Mouse (Mus musculus) T-helper 2 cell (primary cell): ENCODE measurements at regions not wholly inside any gene's neighbourhood (a gene's known extent, or its start where the extent isn't known, plus 50 kb on each side); places are given as distances from the start of the nearest gene placed in this dataset.

ENCODE experiments used
- in situ Hi-C: fragments of 300-600 bp; cut with MboI, MseI; formaldehyde crosslinking; loops from one replicate; pipeline ENCODE4 v1.15.1; 2025; ENCODE audit warnings: high pct_unique_total_duplicates

- in situ Hi-C loops: no loop called here
Measured at GRCm38 (mm10) chr11:18437834-18438611, 484.3 kb upstream of the Etaa1 start.

- in situ Hi-C loops: no loop called here
Measured at GRCm38 (mm10) chr11:18421076-18421475, 467.4 kb upstream of the Etaa1 start.

GRCm38 (mm10) chr11:18413769-18414168 lies 460.1 kb upstream of the Etaa1 start:
- in situ Hi-C loops: no loop called here

- in situ Hi-C loops: loop anchor here (10.0 kb wide), 1 partner anchor 863 kb away; no protein-coding TSS in a partner anchor
Measured at GRCm38 (mm10) chr11:18408071-18408752, 454.5 kb upstream of the Etaa1 start.

- in situ Hi-C loops: no loop called here
Measured at GRCm38 (mm10) chr11:18399561-18399960, 445.9 kb upstream of the Etaa1 start.

GRCm38 (mm10) chr11:18396397-18396796 lies 442.7 kb upstream of the Etaa1 start:
- in situ Hi-C loops: no loop called here

- in situ Hi-C loops: no loop called here
Measured at GRCm38 (mm10) chr11:18395631-18396030, 442.0 kb upstream of the Etaa1 start.

GRCm38 (mm10) chr11:18372813-18373332 lies 419.2 kb upstream of the Etaa1 start:
- in situ Hi-C loops: no loop called here

- in situ Hi-C loops: no loop called here
Measured at GRCm38 (mm10) chr11:18371304-18371703, 417.6 kb upstream of the Etaa1 start.

- in situ Hi-C loops: no loop called here
Measured at GRCm38 (mm10) chr11:18370861-18371260, 417.2 kb upstream of the Etaa1 start.

- in situ Hi-C loops: no loop called here
Measured at GRCm38 (mm10) chr11:18354866-18355265, 401.2 kb upstream of the Etaa1 start.

- in situ Hi-C loops: no loop called here
Measured at GRCm38 (mm10) chr11:18354156-18354555, 400.5 kb upstream of the Etaa1 start.

GRCm38 (mm10) chr11:18347841-18348240 lies 394.2 kb upstream of the Etaa1 start:
- in situ Hi-C loops: no loop called here

- in situ Hi-C loops: no loop called here
Measured at GRCm38 (mm10) chr11:18313510-18314301, 360.0 kb upstream of the Etaa1 start.

GRCm38 (mm10) chr11:18296194-18297125 lies 342.8 kb upstream of the Etaa1 start:
- in situ Hi-C loops: no loop called here

GRCm38 (mm10) chr11:18278585-18279136 lies 325.0 kb upstream of the Etaa1 start:
- in situ Hi-C loops: no loop called here

GRCm38 (mm10) chr11:18272392-18272791 lies 318.7 kb upstream of the Etaa1 start:
- in situ Hi-C loops: no loop called here

- in situ Hi-C loops: no loop called here
Measured at GRCm38 (mm10) chr11:18266161-18266560, 312.5 kb upstream of the Etaa1 start.

GRCm38 (mm10) chr11:18262901-18263300 lies 309.2 kb upstream of the Etaa1 start:
- in situ Hi-C loops: no loop called here

GRCm38 (mm10) chr11:18249236-18249635 lies 295.6 kb upstream of the Etaa1 start:
- in situ Hi-C loops: no loop called here
